Mouse (Mus musculus) ES-E14 (cell line): ENCODE measurements around the gene Olfr23.

Experiments used
- CHD2 ChIP-seq: IDR thresholded peaks from 2 replicates; pipeline ENCODE4 v1.6.1; 2014; ENCODE audit warnings: mild to moderate bottlenecking, low read depth, low read length, inconsistent platforms
- HCFC1 ChIP-seq: IDR thresholded peaks from 2 replicates; pipeline ENCODE4 v1.6.1; 2012; ENCODE audit warnings: low read length, inconsistent platforms, borderline replicate concordance; ENCODE audit not compliant: insufficient read depth
- ZNF384 ChIP-seq: IDR thresholded peaks from 2 replicates; pipeline ENCODE4 v1.6.1; 2012; ENCODE audit warnings: low read depth, low read length, inconsistent platforms

DNA sequence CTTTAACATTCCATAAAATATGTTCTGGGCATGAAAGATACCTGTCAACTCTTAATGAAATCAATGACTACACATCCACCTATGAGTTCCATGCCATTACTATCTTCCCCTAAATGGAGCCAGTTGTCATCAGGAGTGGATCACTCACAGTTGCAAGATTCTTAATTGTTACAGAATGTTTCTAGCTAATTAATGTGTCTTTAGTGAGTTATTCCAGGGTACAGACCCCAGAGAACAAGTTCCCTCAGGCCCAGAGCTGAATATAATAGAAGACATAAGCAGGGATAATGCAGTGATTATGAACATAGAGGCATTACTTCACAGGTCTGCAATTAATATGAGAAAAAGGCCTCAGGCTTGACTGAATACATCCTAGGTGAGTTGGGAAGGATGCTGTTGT is at the start of gene Olfr23:
- TF ChIP-seq CHD2 (no peak), HCFC1 (no peak), ZNF384 (no peak)
